Mouse (Mus musculus): Measurements from ENCODE around the gene Shisa8. TPM values are rescaled to one million over a fixed set of nuclear protein-coding genes. Genes with fewer than 3 reads are reported as not detected.
A peak's percentile ranks its signal among the peaks of the same experiment; 100 is the strongest.

Shisa8 gene
- polyA plus RNA-seq, 1 experiment from 2014 or later, result 0.19 TPM

GRCm38 (mm10) chr15:82210801-82211200 is 1.8 kb downstream of the Shisa8 start:
- H3K36me3 ChIP-seq, result no peaks in the 10 kb centered on the region
- 53% methylated on average over 1 of the region's 1 CpGs for WGBS
- no peaks in the 10 kb centered on the region for H3K9me3 ChIP-seq
- no peak for ATAC-seq (ENCODE audit: insufficient read depth, low FRiP score, low read depth)
- H3K27me3 ChIP-seq (replicated peaks), result peaks cover 85% of the 10 kb centered on the region
- H3K4me3 ChIP-seq (replicated peaks), result no peak overlapping the region
- no peak overlapping the region for H3K4me2 ChIP-seq
- no peak overlapping the region for H3K27ac ChIP-seq
- H3K9ac ChIP-seq, result no peak overlapping the region
- H3K4me1 ChIP-seq, result peaks cover 26% of the 10 kb centered on the region

GRCm38 (mm10) chr15:82209295-82210050 is 3.1 kb downstream of the Shisa8 start:
- Histone ChIP-seq H3K4me1 (peaks cover 29% of the 10 kb centered on the region), H3K4me2 (no peak overlapping the region), H3K27me3 (replicated peaks) (peaks cover 83% of the 10 kb centered on the region), H3K4me3 (replicated peaks) (no peak overlapping the region), H3K27ac (no peak overlapping the region), H3K9ac (no peak overlapping the region), H3K36me3 (peaks cover 12% of the 10 kb centered on the region), H3K9me3 (no peaks in the 10 kb centered on the region)
- ATAC-seq (ENCODE audit: insufficient read depth, low FRiP score, low read depth), result no peak
- 80% methylated on average over 13 of the region's 13 CpGs for WGBS

DNA sequence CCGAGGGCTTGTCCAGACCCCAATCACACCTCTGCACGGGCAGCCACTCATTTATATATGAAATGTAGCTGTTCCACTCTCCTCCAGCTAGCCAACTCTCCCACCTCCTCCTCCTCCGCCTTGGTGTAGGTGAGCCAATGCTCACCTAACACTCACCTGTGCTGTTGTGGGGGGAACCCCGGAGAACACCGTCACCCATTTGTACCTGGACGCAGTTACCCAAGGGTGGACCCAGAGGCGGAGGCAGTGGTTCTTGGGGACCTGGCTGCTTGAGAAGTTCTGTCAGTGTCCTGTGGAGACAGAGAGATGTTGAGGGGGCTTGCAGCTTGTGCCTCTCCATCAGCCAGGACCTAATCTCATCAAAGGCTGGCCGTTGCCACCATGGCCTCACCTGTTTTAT is 4.3 kb downstream of the Shisa8 start:
- Histone ChIP-seq H3K4me2 (no peak overlapping the region), H3K4me1 (peaks cover 29% of the 10 kb centered on the region), H3K27me3 (replicated peaks) (peaks cover 77% of the 10 kb centered on the region), H3K27ac (no peak overlapping the region), H3K9ac (no peak overlapping the region), H3K36me3 (peaks cover 22% of the 10 kb centered on the region), H3K4me3 (replicated peaks) (no peak overlapping the region), H3K9me3 (no peaks in the 10 kb centered on the region)
- ATAC-seq (ENCODE audit: insufficient read depth, low FRiP score, low read depth), result no peak
- WGBS, result 83% methylated on average over 8 of the region's 8 CpGs

DNA sequence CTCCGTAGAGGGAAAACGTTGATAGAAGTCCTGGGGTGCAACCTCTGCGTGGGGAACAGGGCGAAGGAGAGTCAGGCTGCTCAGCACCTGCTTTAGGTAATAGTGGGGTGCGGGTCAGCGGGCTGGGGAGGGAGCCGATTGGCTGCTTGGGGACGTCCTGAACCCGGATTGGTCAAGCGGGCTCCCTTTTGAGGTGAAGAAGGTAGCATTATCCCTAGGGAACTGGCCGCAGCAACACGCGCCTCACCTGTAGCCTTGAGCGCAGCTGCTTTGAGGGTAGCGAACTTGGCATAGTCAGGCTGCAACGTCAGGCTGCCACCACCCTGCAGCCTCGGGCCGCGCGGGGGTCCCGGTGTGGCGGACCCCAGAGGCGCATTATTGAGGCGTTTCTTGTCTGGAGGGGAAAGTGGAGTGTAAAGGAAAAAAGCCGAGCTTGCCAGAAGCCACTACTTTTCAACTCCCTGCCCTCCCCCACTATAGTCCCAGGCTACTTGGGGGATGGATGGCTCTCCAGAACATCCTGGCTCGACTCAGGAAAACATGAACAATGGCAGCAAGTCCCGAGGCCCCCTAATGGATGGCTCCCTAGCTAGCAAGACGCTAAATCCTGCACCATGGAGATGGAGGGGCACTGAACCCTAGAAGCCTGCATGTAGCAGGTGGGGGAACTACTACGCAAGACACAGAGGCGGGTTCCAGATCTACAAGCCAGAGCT is 5.0 kb downstream of the Shisa8 start:
- H3K4me2 ChIP-seq, result peak overlapping the region; percentile 27
- no peak overlapping the region for H3K4me3 ChIP-seq (replicated peaks)
- no peak for ATAC-seq (ENCODE audit: insufficient read depth, low FRiP score, low read depth)
- no peaks in the 10 kb centered on the region for H3K9me3 ChIP-seq
- peaks cover 29% of the 10 kb centered on the region for H3K36me3 ChIP-seq
- no peak overlapping the region for H3K27ac ChIP-seq
- H3K9ac ChIP-seq, result no peak overlapping the region
- 30% methylated on average over 30 of the region's 30 CpGs for WGBS
- H3K27me3 ChIP-seq (replicated peaks), result peaks cover 70% of the 10 kb centered on the region
- H3K4me1 ChIP-seq, result peaks cover 27% of the 10 kb centered on the region

DNA sequence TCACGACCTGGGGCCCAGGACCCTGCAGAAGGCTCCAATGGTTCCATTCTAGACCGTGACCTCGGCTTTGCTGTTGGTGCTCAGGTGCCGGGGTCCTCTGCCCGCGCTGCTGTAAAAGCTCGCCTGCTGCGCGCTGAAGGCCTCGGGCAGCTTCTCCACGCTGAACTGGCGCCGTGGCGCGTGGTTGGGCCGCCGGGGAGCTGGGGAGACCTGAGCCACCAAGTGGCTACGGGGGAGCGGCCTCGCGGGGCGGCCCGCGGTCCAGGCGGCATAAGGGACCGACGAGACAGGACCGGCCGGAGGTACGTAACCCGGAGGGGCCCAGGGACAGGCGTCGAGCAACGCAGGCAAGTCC is 5.5 kb downstream of the Shisa8 start:
- H3K4me1 ChIP-seq, result peaks cover 21% of the 10 kb centered on the region
- H3K4me2 ChIP-seq, result peak overlapping the region; percentile 27
- no peaks in the 10 kb centered on the region for H3K9me3 ChIP-seq
- H3K9ac ChIP-seq, result no peak overlapping the region
- H3K4me3 ChIP-seq (replicated peaks), result no peak overlapping the region
- 20% methylated on average over 34 of the region's 34 CpGs for WGBS
- H3K27me3 ChIP-seq (replicated peaks), result peaks cover 64% of the 10 kb centered on the region
- peaks cover 33% of the 10 kb centered on the region for H3K36me3 ChIP-seq
- ATAC-seq (ENCODE audit: insufficient read depth, low FRiP score, low read depth), result no peak
- H3K27ac ChIP-seq, result no peak overlapping the region

DNA sequence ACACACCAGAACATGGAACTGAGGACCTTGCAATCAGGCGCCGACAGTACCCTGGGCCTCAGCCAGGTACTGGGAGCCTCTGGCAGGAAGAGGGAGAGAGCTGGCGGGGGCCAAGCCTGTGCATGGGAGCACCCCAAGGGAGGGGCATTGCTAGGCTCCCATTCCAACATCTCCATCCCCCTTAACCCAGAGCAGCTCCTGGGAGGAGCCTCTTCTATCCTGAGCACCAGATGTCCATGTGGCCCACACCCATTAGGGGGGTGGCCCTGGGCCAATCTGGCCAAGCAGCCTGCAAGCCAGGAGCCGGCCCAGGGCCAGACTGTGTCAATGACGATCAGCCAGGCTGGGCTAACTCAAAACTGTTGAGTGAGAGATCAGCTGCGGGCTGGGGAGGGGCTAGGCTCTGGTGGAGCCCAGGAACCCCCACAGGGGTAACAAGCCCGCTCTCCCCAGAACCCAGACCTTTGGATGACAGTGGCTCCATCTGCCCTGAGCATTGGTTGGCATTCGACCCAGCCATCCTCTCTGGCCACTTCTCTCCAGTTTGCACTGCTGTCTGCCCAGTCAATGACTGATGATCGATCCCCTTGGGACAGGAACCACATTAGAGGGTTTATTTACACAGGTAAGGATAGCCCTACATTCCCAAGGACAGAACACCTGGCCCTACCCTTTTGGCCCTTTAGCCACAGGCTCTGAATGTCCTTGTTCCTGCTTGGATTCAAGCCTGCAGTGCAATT is 6.1 kb downstream of the Shisa8 start:
- Histone ChIP-seq H3K9me3 (no peaks in the 10 kb centered on the region), H3K9ac (no peak overlapping the region), H3K36me3 (peaks cover 37% of the 10 kb centered on the region), H3K4me1 (peaks cover 15% of the 10 kb centered on the region), H3K4me2 (peak overlapping the region; percentile 27; the same call in 1 of the 2 replicates), H3K27ac (no peak overlapping the region), H3K27me3 (replicated peaks) (peaks cover 59% of the 10 kb centered on the region), H3K4me3 (replicated peaks) (no peak overlapping the region)
- ATAC-seq (ENCODE audit: insufficient read depth, low FRiP score, low read depth), result peak; percentile 72
- WGBS, result 42% methylated on average over 9 of the region's 9 CpGs

DNA sequence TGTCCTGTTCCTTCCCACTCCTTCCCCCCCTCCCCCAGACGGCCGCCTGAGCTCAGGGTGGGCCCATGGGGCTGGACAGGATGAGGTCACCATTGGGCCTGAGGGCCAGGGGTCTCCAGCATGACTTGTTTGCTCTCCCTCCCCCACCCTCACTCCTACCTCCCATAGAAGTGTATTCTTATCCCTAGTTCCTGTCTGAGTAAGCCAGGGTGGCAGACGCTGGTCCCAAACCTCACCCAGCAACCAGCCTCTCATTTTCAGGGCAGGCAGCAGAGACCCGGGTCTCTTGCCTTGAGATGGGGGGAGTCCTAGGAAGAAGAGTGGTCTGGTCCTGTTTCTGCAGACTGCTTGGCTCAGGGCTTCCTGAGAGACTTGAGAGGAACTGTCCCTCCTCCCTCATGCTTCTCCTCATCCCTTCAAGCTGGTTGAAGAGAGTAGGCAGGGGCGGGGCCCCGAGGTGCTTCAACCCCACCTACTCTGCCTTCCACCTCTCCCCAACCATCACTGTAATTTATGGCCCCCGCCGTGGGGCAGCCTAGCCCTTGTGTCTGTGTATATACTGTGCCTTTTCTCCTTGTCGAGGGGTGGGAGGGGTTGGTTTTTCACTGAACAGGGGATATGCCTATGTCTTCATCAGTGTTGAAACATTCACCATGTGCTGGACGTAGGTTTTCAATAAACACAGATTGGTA is 7.8 kb downstream of the Shisa8 start:
- Histone ChIP-seq H3K4me1 (peaks cover 13% of the 10 kb centered on the region), H3K36me3 (peaks cover 51% of the 10 kb centered on the region), H3K27me3 (replicated peaks) (peaks cover 42% of the 10 kb centered on the region), H3K9ac (no peak overlapping the region), H3K9me3 (no peaks in the 10 kb centered on the region), H3K4me2 (no peak overlapping the region), H3K27ac (no peak overlapping the region), H3K4me3 (replicated peaks) (no peak overlapping the region)
- ATAC-seq (ENCODE audit: insufficient read depth, low FRiP score, low read depth), result no peak
- WGBS, result 49% methylated on average over 10 of the region's 10 CpGs

DNA sequence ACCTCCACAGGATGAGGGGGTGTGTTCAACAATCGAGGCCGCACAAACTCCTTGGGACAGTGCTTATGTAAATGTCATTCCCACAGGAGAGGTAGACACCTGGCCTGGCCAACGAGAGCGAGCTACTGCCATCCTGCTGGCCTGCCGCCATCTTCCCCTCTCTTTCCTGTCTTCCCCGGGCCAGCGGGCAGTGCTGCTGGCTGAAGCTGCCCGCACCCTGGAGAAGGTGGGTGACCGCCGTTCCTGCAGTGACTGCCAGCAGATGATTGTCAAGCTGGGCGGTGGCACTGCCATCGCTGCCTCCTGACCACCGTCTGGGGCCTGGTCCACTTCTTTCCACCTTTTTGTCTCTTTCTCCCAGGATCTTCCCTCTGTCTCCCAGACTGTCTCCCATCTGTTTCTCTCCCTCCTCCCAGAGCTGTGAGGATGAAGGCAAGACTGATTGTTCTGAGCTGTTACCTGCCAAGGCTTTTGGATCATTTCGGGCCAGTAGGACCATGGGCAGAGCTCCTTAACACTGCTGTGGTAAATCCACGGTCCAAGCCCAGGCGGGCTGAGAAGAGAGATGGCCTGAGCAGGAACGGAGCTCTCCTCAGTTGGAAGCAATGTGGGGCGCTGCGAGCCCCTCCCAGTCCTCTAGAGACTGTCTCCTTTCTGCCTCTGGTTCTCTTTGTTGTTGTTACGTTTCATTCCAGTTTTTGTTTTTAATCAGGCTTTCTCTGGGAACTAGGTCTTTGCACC is 8.8 kb downstream of the Shisa8 start:
- Histone ChIP-seq H3K4me2 (no peak overlapping the region), H3K9ac (no peak overlapping the region), H3K4me3 (replicated peaks) (no peak overlapping the region), H3K36me3 (peaks cover 62% of the 10 kb centered on the region), H3K4me1 (peaks cover 13% of the 10 kb centered on the region), H3K9me3 (no peaks in the 10 kb centered on the region), H3K27ac (no peak overlapping the region), H3K27me3 (replicated peaks) (peaks cover 39% of the 10 kb centered on the region)
- 87% methylated on average over 20 of the region's 20 CpGs for WGBS
- ATAC-seq (ENCODE audit: insufficient read depth, low FRiP score, low read depth), result no peak

DNA sequence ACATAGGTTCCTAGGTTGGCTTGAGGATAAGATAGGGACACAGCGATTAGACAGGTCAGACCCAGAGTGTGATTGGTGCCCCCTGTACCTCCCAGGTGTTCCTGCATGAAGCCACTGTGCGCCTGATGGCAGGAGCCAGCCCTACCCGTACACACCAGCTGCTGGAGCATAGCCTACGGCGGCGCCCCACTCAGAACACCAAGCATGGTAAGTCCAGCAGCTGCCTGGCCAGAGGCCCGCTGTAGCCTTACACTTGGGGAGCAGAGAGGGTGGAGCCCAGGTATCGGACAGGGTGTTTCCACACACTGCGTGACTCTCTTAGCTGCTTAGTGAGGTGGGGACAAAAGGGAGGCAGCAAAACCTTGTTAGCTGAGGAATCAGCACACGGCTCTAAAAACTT is 9.5 kb downstream of the Shisa8 start:
- WGBS, result 83% methylated on average over 10 of the region's 10 CpGs
- ATAC-seq (ENCODE audit: insufficient read depth, low FRiP score, low read depth), result no peak
- peaks cover 67% of the 10 kb centered on the region for H3K36me3 ChIP-seq

GRCm38 (mm10) chr15:82202086-82202485 is 10.5 kb downstream of the Shisa8 start:
- 87% methylated on average over 6 of the region's 6 CpGs for WGBS
- no peak for ATAC-seq (ENCODE audit: insufficient read depth, low FRiP score, low read depth)

More for the DNA sequence above, 9.5 kb downstream of the Shisa8 start:
- Histone ChIP-seq H3K27me3 (replicated peaks) (peaks cover 34% of the 10 kb centered on the region), H3K9ac (no peak overlapping the region), H3K4me1 (peaks cover 13% of the 10 kb centered on the region), H3K27ac (no peak overlapping the region), H3K4me2 (no peak overlapping the region), H3K9me3 (no peaks in the 10 kb centered on the region), H3K4me3 (replicated peaks) (no peak overlapping the region)

GRCm38 (mm10) chr15:82199546-82199945 is 13.1 kb downstream of the Shisa8 start:
- WGBS, result 92% methylated on average over 12 of the region's 12 CpGs
- Histone ChIP-seq H3K27me3 (replicated peaks) (0 out of 2 replicates have a peak, but pooled peaks cover under 1% of the 10 kb centered on the region), H3K4me1 (no peaks in the 10 kb centered on the region), H3K9ac (no peak overlapping the region), H3K27ac (no peak overlapping the region), H3K4me2 (no peak overlapping the region), H3K36me3 (peaks cover 87% of the 10 kb centered on the region), H3K4me3 (replicated peaks) (no peak overlapping the region), H3K9me3 (no peaks in the 10 kb centered on the region)
- ATAC-seq (ENCODE audit: insufficient read depth, low FRiP score, low read depth), result no peak

More at GRCm38 (mm10) chr15:82202086-82202485, 10.5 kb downstream of the Shisa8 start:
- peaks cover 77% of the 10 kb centered on the region for H3K36me3 ChIP-seq
- H3K9ac ChIP-seq, result no peak overlapping the region
- peaks cover 12% of the 10 kb centered on the region for H3K4me1 ChIP-seq
- H3K9me3 ChIP-seq, result no peaks in the 10 kb centered on the region
- no peak overlapping the region for H3K4me3 ChIP-seq (replicated peaks)
- H3K27ac ChIP-seq, result no peak overlapping the region
- no peak overlapping the region for H3K4me2 ChIP-seq
- H3K27me3 ChIP-seq (replicated peaks), result peaks cover 24% of the 10 kb centered on the region
